Mouse (Mus musculus) liver, embryonic 16.5 days (tissue): ENCODE measurements around the gene Cytip. TPM values are rescaled to one million over a fixed set of nuclear protein-coding genes. Genes with fewer than 3 reads are reported as not detected.

Experiments
- ATAC-seq: fragments of 200-750 bp; cut with Nextera tagmentation; 2 replicates; pipeline ENCODE4 v1.8.0; 2017; ENCODE audit warnings: low read depth, mild to moderate bottlenecking, moderate number of reproducible peaks, moderate library complexity
- H3K27ac ChIP-seq: fragments of 300-500 bp; sonication (generic); 2 replicates; pipeline ENCODE4 v1.5.1; 2014; ENCODE audit warnings: mild to moderate bottlenecking, low read length
- H3K27me3 ChIP-seq: fragments of 300-500 bp; sonication (generic); 2 replicates; pipeline ENCODE4 v1.6.1; 2014; ENCODE audit warnings: low read depth, low read length, mixed read lengths; ENCODE audit not compliant: control insufficient read depth, insufficient read depth
- H3K36me3 ChIP-seq: fragments of 300-500 bp; sonication (generic); 2 replicates; pipeline ENCODE4 v1.6.1; 2014; ENCODE audit warnings: mild to moderate bottlenecking; ENCODE audit not compliant: control insufficient read depth, insufficient read depth
- H3K4me1 ChIP-seq: fragments of 300-500 bp; sonication (generic); 2 replicates; pipeline ENCODE4 v1.6.1; 2014; ENCODE audit warnings: low read depth, low read length, mixed read lengths; ENCODE audit not compliant: control insufficient read depth
- H3K4me2 ChIP-seq: fragments of 300-500 bp; sonication (generic); 2 replicates; pipeline ENCODE4 v1.6.1; 2014; ENCODE audit warnings: low read depth, low read length, mixed read lengths
- H3K4me3 ChIP-seq: fragments of 300-500 bp; sonication (generic); 2 replicates; pipeline ENCODE4 v1.5.1; 2014; ENCODE audit warnings: low read depth, mild to moderate bottlenecking, low read length
- H3K9ac ChIP-seq: fragments of 300-500 bp; sonication (generic); 2 replicates; pipeline ENCODE4 v1.6.1; 2014; ENCODE audit warnings: low read depth, low read length
- H3K9me3 ChIP-seq: fragments of 300-500 bp; sonication (generic); replicated peaks from 2 replicates; pipeline ENCODE4 v1.6.1; 2016; ENCODE audit warnings: low read length; ENCODE audit not compliant: control insufficient read depth
- WGBS: fragments of 180-500 bp; shearing (Covaris S2); extraction: QIAGEN DNeasy Blood & Tissue Kit; methylation state at CpG from one replicate; pipeline ENCODE4 v1.1.7; 2014; ENCODE audit not compliant: insufficient replicate concordance; 5-methylcytosine and 5-hydroxymethylcytosine counted together
- polyA plus RNA-seq: library from polyadenylated mRNA; unstranded; fragments of >200 nt; fragmentation: Nextera tagmentation; extraction: Ambion mirVana; gene quantifications from 2 replicates; pipeline ENCODE4 v1.2.1, GENCODE M21; 2015

Cytip gene
- polyA plus RNA-seq, 1 experiment from 2014 or later = 4.3 TPM

DNA sequence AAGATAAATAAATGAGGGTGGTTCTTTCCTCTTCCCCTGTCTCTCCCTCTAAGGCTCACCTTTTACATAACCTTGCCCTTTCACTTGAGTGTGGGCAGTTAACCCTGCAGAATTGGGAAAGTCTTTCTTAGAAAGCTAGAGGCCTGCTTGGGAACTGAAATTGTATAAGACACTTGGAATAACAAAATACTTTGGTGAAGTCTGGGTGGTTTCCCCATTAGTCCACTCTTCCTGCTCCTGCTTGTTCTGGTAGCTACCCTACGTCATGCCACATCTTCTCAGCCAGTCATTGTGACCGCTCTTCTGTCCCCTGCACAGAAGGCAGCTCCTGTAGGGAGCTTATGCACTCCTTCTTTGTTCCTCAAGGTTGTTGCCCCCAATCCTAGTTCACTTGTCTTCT, 26.2 kb downstream of the Cytip start:
- H3K36me3 ChIP-seq = no peaks in the 10 kb centered on the region
- no peak for ATAC-seq
- WGBS = 71% methylated on average over 2 of the region's 2 CpGs

DNA sequence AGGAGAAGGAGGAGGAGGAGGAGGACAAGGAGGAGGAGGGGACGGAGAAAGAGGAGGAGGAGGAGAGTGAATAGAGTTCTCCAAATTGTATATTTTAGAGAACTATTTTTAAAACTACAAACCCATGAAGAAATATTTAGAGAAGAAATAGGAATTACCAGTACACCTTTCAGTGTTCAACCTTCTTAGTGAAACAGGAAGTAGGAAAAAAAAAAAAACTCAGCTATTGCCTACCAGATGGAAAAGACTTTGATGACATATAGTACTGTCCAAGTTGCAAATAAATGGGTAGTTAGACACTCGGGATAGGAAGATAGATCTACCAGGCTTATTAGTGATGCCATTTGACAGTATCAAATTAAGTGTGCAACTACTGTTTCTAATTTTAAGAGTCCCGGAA, 27.7 kb downstream of the Cytip start:
- no peaks in the 10 kb centered on the region for H3K36me3 ChIP-seq
- H3K9ac ChIP-seq = no peak overlapping the region
- ATAC-seq = no peak
- no peaks in the 10 kb centered on the region for H3K9me3 ChIP-seq
- no peak overlapping the region for H3K4me3 ChIP-seq
- 50% methylated on average over 3 of the region's 3 CpGs for WGBS
- no peak overlapping the region for H3K27ac ChIP-seq
- no peaks in the 10 kb centered on the region for H3K4me1 ChIP-seq
- no peak overlapping the region for H3K4me2 ChIP-seq
- H3K27me3 ChIP-seq = no peaks in the 10 kb centered on the region

More for the DNA sequence above, 26.2 kb downstream of the Cytip start:
- Histone ChIP-seq H3K9ac (no peak overlapping the region), H3K4me2 (no peak overlapping the region), H3K4me1 (no peaks in the 10 kb centered on the region), H3K27me3 (no peaks in the 10 kb centered on the region), H3K4me3 (no peak overlapping the region), H3K27ac (no peak overlapping the region), H3K9me3 (no peaks in the 10 kb centered on the region)

DNA sequence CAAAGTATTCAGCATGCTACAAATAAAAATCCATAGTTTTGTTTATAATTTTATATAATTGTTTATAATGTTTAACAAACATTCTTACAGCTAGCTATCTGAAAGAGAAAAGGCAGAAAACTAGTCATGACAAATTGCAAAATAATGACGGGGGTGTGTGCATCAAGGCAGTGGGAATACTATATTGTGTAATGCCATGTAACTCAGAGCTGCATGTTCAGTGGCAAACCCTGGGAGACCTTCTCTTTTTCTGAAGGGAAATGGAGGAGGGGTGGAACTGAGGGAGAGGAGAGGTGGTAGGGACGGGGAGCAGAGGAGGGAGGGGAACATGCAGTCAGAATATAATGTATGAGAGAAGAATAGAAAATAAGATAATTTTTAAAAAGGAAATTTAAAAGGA, 28.6 kb downstream of the Cytip start:
- no peaks in the 10 kb centered on the region for H3K9me3 ChIP-seq
- no peak for ATAC-seq
- H3K36me3 ChIP-seq = no peaks in the 10 kb centered on the region
- H3K4me2 ChIP-seq = no peak overlapping the region
- no peaks in the 10 kb centered on the region for H3K4me1 ChIP-seq
- no peak overlapping the region for H3K27ac ChIP-seq
- H3K4me3 ChIP-seq = no peak overlapping the region
- H3K9ac ChIP-seq = no peak overlapping the region
- no peaks in the 10 kb centered on the region for H3K27me3 ChIP-seq
- WGBS = 30% methylated on average over 2 of the region's 2 CpGs

DNA sequence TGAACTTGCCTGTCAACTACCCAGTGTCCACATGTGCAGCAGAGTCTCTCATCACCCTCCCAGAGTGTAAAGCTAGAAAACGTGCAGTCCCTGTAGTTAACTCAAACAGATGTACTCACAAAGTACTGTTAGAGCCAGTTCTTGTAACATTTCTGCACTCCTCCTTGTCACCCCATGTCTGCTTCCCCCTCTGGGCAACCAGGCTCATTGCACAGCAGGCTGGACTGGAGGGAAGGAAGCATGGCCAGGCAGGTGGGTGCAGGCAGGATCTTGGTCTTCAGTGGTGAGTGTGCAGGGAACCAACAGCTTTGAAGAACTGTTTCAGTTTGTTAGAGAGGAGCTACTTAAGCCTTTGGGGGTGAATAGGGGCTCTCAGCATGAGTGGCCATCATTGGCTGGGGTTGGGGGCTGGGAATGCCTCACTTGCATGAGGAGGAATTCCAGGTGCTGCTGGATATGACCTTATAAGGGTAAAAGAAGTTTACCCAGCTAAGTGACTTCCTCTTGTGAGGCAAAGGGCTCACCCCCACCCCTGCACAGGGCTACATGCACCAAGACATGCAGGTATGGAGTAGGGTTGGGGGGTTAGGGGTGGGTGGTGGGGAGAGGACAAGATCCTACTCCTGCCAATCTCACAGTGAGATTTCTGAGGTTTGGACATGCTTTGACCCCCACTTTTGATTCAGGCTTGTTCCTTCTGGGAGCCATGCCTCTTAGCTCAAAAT, 31.7 kb downstream of the Cytip start:
- WGBS = 7% methylated on average over 1 of the region's 1 CpGs
- ATAC-seq = 0 out of 2 replicates have a peak, but pooled peaks have one; percentile 11
- H3K27me3 ChIP-seq = no peaks in the 10 kb centered on the region
- H3K4me3 ChIP-seq = no peak overlapping the region
- H3K9me3 ChIP-seq = no peaks in the 10 kb centered on the region
- H3K36me3 ChIP-seq = no peaks in the 10 kb centered on the region
- H3K4me2 ChIP-seq = no peak overlapping the region
- H3K4me1 ChIP-seq = no peaks in the 10 kb centered on the region
- no peak overlapping the region for H3K9ac ChIP-seq
- no peak overlapping the region for H3K27ac ChIP-seq

DNA sequence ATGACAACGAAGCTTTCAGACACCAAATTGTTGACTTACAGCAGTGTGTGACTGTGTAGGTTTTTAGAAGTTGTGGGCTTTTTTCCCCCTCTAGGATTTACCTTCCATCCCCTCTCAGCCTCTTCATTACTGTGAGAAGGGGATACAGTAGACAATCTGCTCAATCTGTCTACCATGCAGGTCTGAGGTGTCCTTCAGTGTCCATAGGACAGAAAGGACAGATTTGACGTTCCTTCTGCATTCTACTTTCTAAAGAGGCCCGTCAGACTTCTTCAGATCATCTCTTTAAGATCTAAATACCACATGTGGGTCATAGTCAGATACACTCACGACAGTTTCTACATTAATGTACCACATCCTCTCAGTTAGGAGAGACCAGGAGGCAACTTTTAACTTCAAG, 33.5 kb downstream of the Cytip start:
- no peaks in the 10 kb centered on the region for H3K27me3 ChIP-seq
- no peak overlapping the region for H3K27ac ChIP-seq
- no peaks in the 10 kb centered on the region for H3K9me3 ChIP-seq
- H3K4me2 ChIP-seq = no peak overlapping the region
- no peak for ATAC-seq
- no peak overlapping the region for H3K4me3 ChIP-seq
- H3K4me1 ChIP-seq = no peaks in the 10 kb centered on the region
- no peaks in the 10 kb centered on the region for H3K36me3 ChIP-seq
- 45% methylated on average over 4 of the region's 4 CpGs for WGBS
- H3K9ac ChIP-seq = no peak overlapping the region

DNA sequence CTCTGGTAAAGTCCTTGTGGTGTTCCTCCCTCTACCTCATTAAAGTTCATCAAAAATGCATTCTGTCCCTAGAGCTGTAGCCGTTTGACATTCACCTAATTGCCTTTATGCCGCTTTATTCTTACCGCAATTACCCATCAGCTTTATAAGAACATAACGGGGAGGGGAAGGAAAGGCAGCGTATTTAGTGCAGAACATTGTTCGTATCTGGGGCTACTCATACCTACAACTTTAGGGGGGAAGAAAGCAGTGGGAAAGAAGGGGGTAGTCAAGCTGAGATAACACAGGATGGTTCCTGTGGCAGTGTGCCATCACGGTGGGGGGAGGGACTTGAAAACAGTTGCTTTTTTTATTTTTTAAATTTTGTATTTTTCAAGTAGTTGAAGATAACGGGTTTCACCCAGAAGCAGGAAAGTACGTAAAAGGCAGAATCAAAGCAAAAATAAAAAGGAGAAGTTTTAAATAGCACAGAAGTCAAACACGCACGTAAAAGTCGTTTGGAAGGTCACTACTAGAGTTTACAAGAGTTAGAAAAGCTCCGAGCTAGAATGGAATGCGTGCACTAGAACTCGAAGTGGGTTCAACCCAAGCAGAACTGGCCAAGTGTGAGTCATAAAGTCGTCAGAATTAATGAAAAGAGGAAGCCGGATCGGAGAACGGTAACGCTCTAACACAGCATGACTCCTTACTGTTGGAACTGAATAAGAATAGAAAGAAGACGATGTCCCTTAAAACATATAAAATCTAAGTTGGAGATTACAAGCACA, 34.6 kb downstream of the Cytip start:
- H3K4me1 ChIP-seq = no peaks in the 10 kb centered on the region
- H3K36me3 ChIP-seq = no peaks in the 10 kb centered on the region
- no peaks in the 10 kb centered on the region for H3K27me3 ChIP-seq
- H3K4me3 ChIP-seq = peak overlapping the region; percentile 31
- H3K9ac ChIP-seq = no peak overlapping the region
- 26% methylated on average over 21 of the region's 21 CpGs for WGBS
- peak overlapping the region; percentile 53 for H3K4me2 ChIP-seq
- H3K9me3 ChIP-seq = no peaks in the 10 kb centered on the region
- H3K27ac ChIP-seq = no peak overlapping the region; the same call in 1 of the 2 replicates
- ATAC-seq = no peak

DNA sequence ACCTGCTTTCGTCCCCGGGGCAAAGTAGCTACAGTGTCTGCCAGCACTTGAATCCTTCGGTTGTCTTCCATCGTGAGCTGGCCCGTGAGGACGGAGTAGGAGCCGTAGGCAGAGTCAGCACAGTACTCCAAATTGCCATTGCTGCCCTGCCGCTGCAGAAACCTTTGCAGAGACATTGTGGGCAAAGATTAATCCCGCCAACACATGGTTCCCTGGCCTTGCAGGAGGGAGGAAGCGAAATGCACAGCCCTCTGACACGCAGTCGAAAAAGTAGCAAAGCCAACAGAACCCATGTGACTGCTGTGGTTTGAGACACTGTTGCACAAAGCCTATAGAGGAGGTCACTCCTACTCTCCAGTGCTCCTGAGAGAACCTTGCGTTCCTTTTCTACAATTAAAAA, 35.5 kb downstream of the Cytip start:
- no peaks in the 10 kb centered on the region for H3K36me3 ChIP-seq
- peak overlapping the region; percentile 53 for H3K4me2 ChIP-seq
- WGBS = 29% methylated on average over 13 of the region's 13 CpGs

DNA sequence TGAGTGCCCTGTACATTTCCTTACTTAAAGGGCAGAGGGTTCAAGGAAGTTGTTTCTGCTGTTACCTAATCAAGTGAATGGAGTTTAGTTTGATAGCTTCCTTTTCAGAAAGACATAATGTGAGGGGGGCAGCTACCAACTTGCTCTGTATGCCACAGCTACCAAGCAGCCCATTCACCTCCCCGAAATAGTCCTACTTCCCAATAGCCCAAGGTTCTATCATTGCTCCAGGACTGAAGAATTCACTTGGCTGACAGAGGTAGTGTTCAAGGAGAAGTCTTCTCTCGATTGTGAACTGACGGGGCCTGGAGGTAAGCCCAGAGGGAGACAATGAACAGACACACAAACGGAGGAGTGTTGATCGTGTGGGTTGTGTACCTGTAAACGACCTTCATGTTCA, 36.2 kb downstream of the Cytip start:
- Histone ChIP-seq H3K4me3 (peak overlapping the region; percentile 46), H3K27me3 (no peaks in the 10 kb centered on the region), H3K9ac (no peak overlapping the region; the same call in 1 of the 2 replicates), H3K4me2 (peak overlapping the region; percentile 53; the same call in 1 of the 2 replicates), H3K27ac (no peak overlapping the region), H3K36me3 (no peaks in the 10 kb centered on the region), H3K4me1 (no peaks in the 10 kb centered on the region; the same call in 1 of the 2 replicates), H3K9me3 (no peaks in the 10 kb centered on the region)
- 36% methylated on average over 6 of the region's 6 CpGs for WGBS
- ATAC-seq = no peak

More for the DNA sequence above, 35.5 kb downstream of the Cytip start:
- H3K4me3 ChIP-seq = peak overlapping the region; percentile 46
- ATAC-seq = peak; percentile 38; the same call in 1 of the 2 replicates
- H3K27me3 ChIP-seq = no peaks in the 10 kb centered on the region
- H3K27ac ChIP-seq = peak overlapping the region; percentile 41
- H3K9me3 ChIP-seq = no peaks in the 10 kb centered on the region
- no peak overlapping the region for H3K9ac ChIP-seq
- H3K4me1 ChIP-seq = no peaks in the 10 kb centered on the region; the same call in 1 of the 2 replicates

DNA sequence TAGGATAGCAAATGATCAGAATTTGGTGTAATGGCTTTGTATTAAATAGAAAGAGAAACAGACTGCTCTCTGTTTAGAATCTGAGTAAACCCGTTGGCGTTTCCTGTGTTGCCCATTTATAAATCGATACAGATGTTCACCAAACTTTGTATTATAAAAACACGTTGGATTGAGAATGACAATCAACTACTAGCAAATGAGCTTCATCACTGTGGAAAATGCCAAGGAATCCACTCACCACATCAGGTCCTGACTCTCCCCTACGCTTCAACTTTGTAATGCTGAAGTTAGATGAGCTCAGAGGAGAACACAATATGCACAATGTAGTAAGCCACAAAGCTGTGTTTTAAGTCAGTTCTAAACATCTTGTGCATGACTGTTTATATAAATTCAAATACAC, 36.8 kb downstream of the Cytip start:
- ATAC-seq = no peak
- Histone ChIP-seq H3K4me2 (no peak overlapping the region), H3K9ac (no peak overlapping the region), H3K36me3 (no peaks in the 10 kb centered on the region), H3K4me1 (no peaks in the 10 kb centered on the region; the same call in 1 of the 2 replicates), H3K4me3 (no peak overlapping the region; the same call in 1 of the 2 replicates), H3K27ac (no peak overlapping the region), H3K27me3 (no peaks in the 10 kb centered on the region), H3K9me3 (no peaks in the 10 kb centered on the region)
- WGBS = 69% methylated on average over 5 of the region's 5 CpGs
